Mouse (Mus musculus): ENCODE measurements around the gene Kmt2e.

- TF ChIP-seq USF1 (IDR thresholded peaks at IDR 0.05; ENCODE audit: low read depth, low read length) (no peak), POLR2A (IDR thresholded peaks at IDR 0.05; ENCODE audit: low read depth, low read length) (no peak), CTCF (conservative IDR thresholded peaks at IDR 0.05 in 1 of 2, IDR thresholded peaks at IDR 0.05 in 1 of 2; ENCODE audit: low read depth in 2 of 2, low read length in 2 of 2) (peak in 1 of 2 experiments; percentile 63; a peak in 2 of 4 replicates), BHLHE40 (IDR thresholded peaks at IDR 0.05; ENCODE audit: low read depth, low read length) (no peak), RAD21 (IDR thresholded peaks at IDR 0.05; ENCODE audit: low read depth, low read length) (no peak; the same call in 1 of the 2 replicates), NELFE (IDR thresholded peaks at IDR 0.05; ENCODE audit: low read depth, low read length) (no peak), ZNF384 (IDR thresholded peaks at IDR 0.05; ENCODE audit: low read depth, low read length) (no peak)
Observed at GRCm38 (mm10) chr5:23473098-23473873, 39.0 kb downstream of the Kmt2e start.

All from CH12.LX (cell line).